Mouse (Mus musculus) liver, adult 2 months (tissue): ENCODE data around the gene Slc5a10. TPM values are rescaled to one million over a fixed set of nuclear protein-coding genes. Genes with fewer than 3 reads are reported as not detected.
A peak's percentile ranks its signal among the peaks of the same experiment; 100 is the strongest.
"Not testable (repeated sequence)": the region's sequence is repeated elsewhere in the genome, so short reads cannot be mapped to it uniquely, and the experiment has no call there.

Experiments used
- DNase-seq: peaks from one replicate; pipeline ENCODE4 v3.0.0-alpha.2; 2011; ENCODE audit warnings: low read depth, low spot score; ENCODE audit errors: extremely low read depth
- H3K27ac ChIP-seq: fragments of 200-500 bp; replicated peaks from 2 replicates; pipeline ENCODE4 v1.5.1; 2012; ENCODE audit warnings: low read depth, mild to moderate bottlenecking, control low read depth, inconsistent platforms, low read length; ENCODE audit not compliant: insufficient read depth
- H3K27me3 ChIP-seq: fragments of 200-500 bp; 2 replicates; pipeline ENCODE4 v1.6.1; 2012; ENCODE audit warnings: mild to moderate bottlenecking, moderate library complexity, low read length, inconsistent platforms; ENCODE audit not compliant: control insufficient read depth, insufficient read depth
- H3K36me3 ChIP-seq: fragments of 200-500 bp; 2 replicates; pipeline ENCODE4 v1.6.1; 2012; ENCODE audit warnings: low read length, inconsistent platforms; ENCODE audit not compliant: control insufficient read depth, insufficient read depth
- H3K4me1 ChIP-seq: fragments of 200-500 bp; 2 replicates; pipeline ENCODE4 v1.6.1; 2011; ENCODE audit warnings: low read length; ENCODE audit not compliant: control insufficient read depth, insufficient read depth
- H3K4me3 ChIP-seq: fragments of 200-500 bp; 2 replicates; pipeline ENCODE4 v1.5.1; 2011; ENCODE audit warnings: low read depth, mild to moderate bottlenecking, control low read depth, low read length, moderate library complexity; ENCODE audit not compliant: insufficient read depth
- H3K79me2 ChIP-seq: fragments of 200-500 bp; 2 replicates; pipeline ENCODE4 v1.6.1; 2012; ENCODE audit warnings: inconsistent platforms, mild to moderate bottlenecking, low read length, moderate library complexity; ENCODE audit not compliant: control insufficient read depth, insufficient read depth
- H3K9ac ChIP-seq: fragments of 200-500 bp; 2 replicates; pipeline ENCODE4 v1.6.1; 2012; ENCODE audit warnings: low read depth, mild to moderate bottlenecking, control low read depth, inconsistent platforms, low read length
- CTCF ChIP-seq: fragments of 200-500 bp; IDR thresholded peaks from 2 replicates; pipeline ENCODE4 v1.5.1; 2011; ENCODE audit warnings: low read depth, low read length, control low read depth
- POLR2A ChIP-seq: fragments of 200-500 bp; IDR thresholded peaks from 2 replicates; pipeline ENCODE4 v1.6.1; 2011; ENCODE audit warnings: low read length, control low read depth; ENCODE audit not compliant: insufficient read depth; ENCODE audit errors: extremely low read depth
- WGBS: fragments of 180-500 bp; shearing (Covaris S2); methylation state at CpG from one replicate; pipeline ENCODE4 v1.1.7; 2018; 5-methylcytosine and 5-hydroxymethylcytosine counted together
- polyA plus RNA-seq: library from polyadenylated mRNA; depleted of rRNA; stranded (reverse); fragments of >200 nt; gene quantifications from 2 replicates; pipeline ENCODE4 v1.2.3, GENCODE M21; 2012
- total RNA-seq: library from RNA; depleted of rRNA; stranded (reverse); fragments of >200 nt; gene quantifications from 2 replicates; pipeline ENCODE4 v1.2.3, GENCODE M21; 2014

The Slc5a10 gene
- total and polyA plus RNA-seq, 2 experiments = not detected

DNA sequence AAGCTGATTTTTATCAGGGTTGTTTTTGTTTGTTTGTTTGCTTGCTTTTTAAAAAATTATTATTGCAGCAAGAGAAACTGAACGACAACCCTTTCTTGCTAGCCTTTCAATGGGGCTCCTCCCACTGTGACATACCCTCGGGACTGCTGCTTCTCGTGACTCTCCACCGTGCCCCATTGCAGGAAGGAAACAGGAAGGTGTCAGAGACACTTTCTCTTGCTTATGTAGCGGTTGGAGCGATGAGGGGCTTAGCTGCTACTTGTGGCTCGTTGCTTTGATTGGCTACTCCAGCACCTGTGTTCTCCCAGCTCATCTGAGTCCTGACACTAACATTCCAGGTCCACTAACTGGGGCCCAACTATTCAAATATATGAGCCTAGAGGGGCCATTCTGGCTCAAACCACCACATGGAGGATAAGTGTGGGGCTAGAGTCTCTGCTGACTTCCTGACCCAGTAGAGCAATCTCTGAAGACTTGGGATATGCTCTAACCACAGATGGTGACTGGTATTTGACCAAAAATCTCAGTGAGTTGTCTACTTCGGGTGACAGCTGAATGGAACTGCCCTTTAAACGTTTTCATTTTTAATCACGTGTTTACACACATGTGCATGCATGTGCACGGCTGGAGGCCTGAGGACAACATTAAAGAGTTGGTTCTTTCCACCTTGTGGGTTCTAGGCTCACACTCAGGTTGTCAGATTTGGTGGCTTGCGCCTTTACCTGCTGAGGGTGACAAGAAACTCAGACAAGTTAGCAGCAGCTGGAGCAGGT is 81.7 kb downstream of the Slc5a10 start:
- H3K36me3 ChIP-seq = no peaks in the 10 kb centered on the region
- TF ChIP-seq CTCF (no peak), POLR2A (no peak)
- no peaks in the 10 kb centered on the region for H3K27me3 ChIP-seq
- 75% methylated on average over 12 of the region's 12 CpGs for WGBS
- peaks cover 3% of the 10 kb centered on the region; the same call in 1 of the 2 replicates for H3K4me1 ChIP-seq
- H3K4me3 ChIP-seq = no peak overlapping the region
- no peak for DNase-seq
- H3K79me2 ChIP-seq = no peaks in the 10 kb centered on the region
- no peak overlapping the region for H3K27ac ChIP-seq
- no peak overlapping the region for H3K9ac ChIP-seq

DNA sequence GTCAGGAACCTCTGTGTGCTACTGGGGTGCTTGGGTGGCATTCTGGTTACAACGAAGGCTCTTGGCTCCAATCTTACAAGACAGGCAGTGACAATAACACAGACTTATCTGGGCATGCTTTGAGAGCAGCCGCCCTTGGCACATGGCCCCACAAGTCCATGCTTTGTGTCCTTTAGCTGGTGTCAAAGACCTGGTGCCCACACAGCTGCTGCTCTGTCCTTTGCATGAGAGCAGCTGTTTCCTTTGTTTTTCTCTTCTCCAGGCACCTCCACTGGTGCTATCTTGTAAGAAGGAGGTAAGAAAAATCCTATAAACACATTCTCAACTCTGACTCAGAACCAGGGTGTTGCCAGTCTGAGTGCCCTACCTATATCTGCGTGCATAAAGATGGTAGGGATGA is 82.8 kb downstream of the Slc5a10 start:
- WGBS = 86% methylated on average over 3 of the region's 3 CpGs
- H3K4me3 ChIP-seq = no peak overlapping the region
- no peak for DNase-seq
- H3K36me3 ChIP-seq = no peaks in the 10 kb centered on the region
- H3K27ac ChIP-seq = no peak overlapping the region
- H3K4me1 ChIP-seq = peaks cover 1% of the 10 kb centered on the region; the same call in 1 of the 2 replicates
- no peak for TF ChIP-seq CTCF
- TF ChIP-seq POLR2A = no peak
- H3K27me3 ChIP-seq = no peaks in the 10 kb centered on the region
- H3K9ac ChIP-seq = no peak overlapping the region
- no peaks in the 10 kb centered on the region for H3K79me2 ChIP-seq

DNA sequence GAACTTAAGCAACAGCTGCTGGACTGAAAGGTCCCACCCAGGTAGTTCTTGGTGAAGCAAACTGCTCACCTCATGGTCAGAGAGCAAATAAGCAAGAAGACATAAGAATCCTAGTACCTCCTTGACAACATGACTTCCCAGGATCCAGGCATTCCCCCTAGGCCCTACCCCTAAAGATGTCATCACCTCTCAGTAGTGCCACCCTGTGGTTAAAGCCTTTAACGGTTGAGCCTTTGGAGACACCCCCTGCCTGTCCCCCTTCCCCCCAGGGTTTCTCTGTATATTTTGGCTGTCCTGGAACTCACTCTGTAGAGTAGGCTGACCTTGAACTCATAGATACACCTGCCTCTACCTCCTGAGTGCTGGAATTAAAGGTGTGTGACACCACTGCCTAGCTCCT is 83.2 kb downstream of the Slc5a10 start:
- no peaks in the 10 kb centered on the region for H3K79me2 ChIP-seq
- 46% methylated on average over 1 of the region's 1 CpGs for WGBS
- H3K4me1 ChIP-seq = peaks cover 1% of the 10 kb centered on the region; the same call in 1 of the 2 replicates
- H3K27ac ChIP-seq = no peak overlapping the region
- H3K9ac ChIP-seq = no peak overlapping the region
- H3K27me3 ChIP-seq = no peaks in the 10 kb centered on the region
- H3K4me3 ChIP-seq = no peak overlapping the region
- H3K36me3 ChIP-seq = no peaks in the 10 kb centered on the region
- no peak for DNase-seq
- TF ChIP-seq CTCF (no peak), POLR2A (no peak)

DNA sequence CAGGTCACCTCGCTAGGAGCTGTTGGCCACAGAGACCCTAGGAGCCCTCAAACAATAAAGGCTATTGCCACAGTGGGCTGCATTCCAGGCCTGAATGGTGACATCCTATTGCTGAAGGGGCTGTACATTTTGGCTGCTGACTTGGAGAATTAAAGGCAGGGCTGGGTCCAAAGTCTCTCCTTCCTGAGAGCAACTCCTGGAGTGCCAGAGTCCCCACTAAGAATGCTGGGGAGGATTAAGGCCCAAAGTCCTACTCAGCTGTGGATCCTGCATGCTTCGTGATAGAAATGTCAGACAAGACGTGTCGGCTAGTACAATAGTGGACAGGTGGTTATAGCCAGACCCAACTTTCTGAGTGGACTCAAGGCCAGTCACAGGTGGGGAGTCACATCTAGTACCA is 84.3 kb downstream of the Slc5a10 start:
- H3K27me3 ChIP-seq, H3K4me3 ChIP-seq, H3K36me3 ChIP-seq, H3K27ac ChIP-seq, H3K9ac ChIP-seq, H3K4me1 ChIP-seq, H3K79me2 ChIP-seq, DNase-seq: not testable (repeated sequence)
- 96% methylated on average over 4 of the region's 4 CpGs for WGBS

DNA sequence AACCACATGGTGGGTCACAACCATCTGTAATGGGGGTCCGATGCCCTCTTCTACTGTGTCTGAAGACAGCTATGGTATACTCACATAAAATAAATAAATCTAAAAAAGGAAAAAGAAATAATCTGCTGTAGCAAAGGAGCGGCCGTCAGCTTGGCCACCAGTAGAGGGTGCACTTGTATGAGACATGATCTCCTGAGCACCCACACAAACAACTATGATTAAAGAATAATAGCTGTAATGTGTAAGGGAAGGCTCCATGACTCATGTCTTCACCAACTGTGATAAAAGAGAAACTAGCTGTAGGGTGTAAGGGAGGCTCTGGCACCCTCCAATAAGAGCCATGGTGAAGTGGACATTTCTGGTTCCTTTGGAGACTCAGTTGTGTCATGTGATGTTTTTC is 91.0 kb downstream of the Slc5a10 start:
- Histone ChIP-seq H3K27ac (no peak overlapping the region), H3K4me1 (no peaks in the 10 kb centered on the region), H3K4me3 (no peak overlapping the region), H3K36me3 (no peaks in the 10 kb centered on the region), H3K9ac (no peak overlapping the region), H3K27me3 (no peaks in the 10 kb centered on the region), H3K79me2 (no peaks in the 10 kb centered on the region)
- peak; percentile 21; the same call in 1 of the 2 replicates for TF ChIP-seq CTCF
- TF ChIP-seq POLR2A = no peak
- 71% methylated on average over 3 of the region's 3 CpGs for WGBS
- DNase-seq = no peak

DNA sequence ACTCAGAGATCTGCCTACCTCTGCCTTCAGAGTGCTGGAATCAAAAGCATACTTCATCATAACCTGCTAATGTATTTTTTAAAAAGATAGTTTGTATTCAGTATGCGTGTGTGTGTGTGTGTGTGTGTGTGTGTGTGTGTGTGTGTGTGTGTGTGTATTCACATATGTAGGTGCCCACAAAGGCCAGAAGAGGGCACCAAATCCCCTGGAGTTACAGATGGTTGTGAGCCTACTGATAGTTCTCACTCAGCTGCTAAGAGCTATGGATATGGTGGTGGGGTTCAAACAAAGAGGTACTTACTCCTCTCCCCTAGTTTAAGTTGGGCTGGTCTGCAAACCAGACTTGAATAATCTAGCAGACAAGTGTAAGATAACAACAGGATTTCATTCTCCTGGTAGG is 94.1 kb downstream of the Slc5a10 start:
- no peak for DNase-seq
- TF ChIP-seq CTCF = no peak
- no peak for TF ChIP-seq POLR2A
- Histone ChIP-seq H3K36me3 (no peaks in the 10 kb centered on the region), H3K27me3 (no peaks in the 10 kb centered on the region), H3K4me3 (no peak overlapping the region), H3K79me2 (no peaks in the 10 kb centered on the region), H3K4me1 (no peaks in the 10 kb centered on the region), H3K9ac (no peak overlapping the region), H3K27ac (no peak overlapping the region)
- WGBS = 86% methylated on average over 1 of the region's 1 CpGs
